ENCODE assay signal across 28 mouse cellular contexts in genomic region chr5:29672551-29672950, GRCm38 (mm10).
DNase-seq lines count a peak whose midpoint lies in the region; ATAC-seq lines count a peak whose summit lies in the region.
"Had no signal": no experiment of that assay in that cellular context is flagged by ENCODE, and none has a peak within 500 bp of the region (broad histone marks: within the 10 kb centered on the region; RNA-seq: fewer than 3 reads in every experiment).

No protein-coding gene starts in this region.

- peak; percentile 41 to 78 for DNase-seq in adrenal gland, adult (ENCODE audit: inconsistent age in 2 of 2, low spot score in 1 of 2)
- DNase-seq in adrenal gland, postnatal 25 days: no peak
- peak; percentile 39 for DNase-seq in heart, adult 11 months
- DNase-seq in heart, adult 18-20 months: no peak
- peak; percentile 38 for DNase-seq in adrenal gland, postnatal 14 days
- DNase-seq in lung, adult 18-20 months: no peak
- DNase-seq: B cell, adult 2 months; cerebellum, adult 11-12 months; cerebellum, adult 8-10 months; cerebellum, postnatal 10 days; gastrocnemius, postnatal 10 days; gastrocnemius, postnatal 36 days; heart, postnatal 10 days; heart, postnatal 36 days; kidney, adult 18-20 months had no signal

- 91% methylated on average over 4 of the region's 4 CpGs for WGBS in hindbrain, embryonic 16.5 days

- H3K36me3 ChIP-seq in hindbrain, embryonic 16.5 days (ENCODE audit: control insufficient read depth, insufficient read depth, low read length): peaks cover 47% of the 10 kb centered on the region

- no peak for ATAC-seq in hindbrain, embryonic 16.5 days
- ATAC-seq: forebrain, embryonic 13.5 days; forebrain, embryonic 16.5 days; hindbrain, postnatal 0 days; inflammation-experienced regulatory T-cells, adult 6 months; intestine, embryonic 16.5 days had no signal

- H3K27ac ChIP-seq in hindbrain, embryonic 16.5 days (ENCODE audit: low read depth, low read length): no peak overlapping the region
- H3K27ac ChIP-seq: forebrain, embryonic 10.5 days; forebrain, embryonic 13.5 days; heart, embryonic 15.5 days; hindbrain, embryonic 10.5 days; hindbrain, embryonic 13.5 days; hindbrain, postnatal 0 days had no signal

- no peaks in the 10 kb centered on the region for H3K27me3 ChIP-seq in hindbrain, embryonic 16.5 days (replicated peaks; ENCODE audit: control insufficient read depth, insufficient read depth, low read length)
- H3K27me3 ChIP-seq: CH12.LX; forebrain, embryonic 13.5 days; heart, embryonic 12.5 days; heart, embryonic 15.5 days; hindbrain, embryonic 13.5 days had no signal

- H3K9me3 ChIP-seq in hindbrain, embryonic 16.5 days (ENCODE audit: control insufficient read depth, low read length): no peaks in the 10 kb centered on the region
- H3K9me3 ChIP-seq: forebrain, embryonic 10.5 days; forebrain, embryonic 13.5 days; G1E; heart, embryonic 12.5 days; heart, embryonic 15.5 days; hindbrain, embryonic 10.5 days; hindbrain, embryonic 13.5 days had no signal

- no peak overlapping the region for H3K4me2 ChIP-seq in hindbrain, embryonic 16.5 days (ENCODE audit: low read length)
- H3K4me2 ChIP-seq: forebrain, embryonic 13.5 days; heart, embryonic 12.5 days; heart, embryonic 15.5 days; hindbrain, embryonic 13.5 days had no signal

- H3K4me1 ChIP-seq in hindbrain, embryonic 16.5 days (ENCODE audit: control insufficient read depth, insufficient read depth, low read depth, low read length): no peaks in the 10 kb centered on the region
- H3K4me1 ChIP-seq: forebrain, embryonic 10.5 days; forebrain, embryonic 13.5 days; heart, embryonic 12.5 days; heart, embryonic 15.5 days; hindbrain, embryonic 10.5 days; hindbrain, embryonic 13.5 days had no signal

- no peak overlapping the region for H3K9ac ChIP-seq in hindbrain, embryonic 16.5 days (ENCODE audit: low read depth, low read length)
- H3K9ac ChIP-seq: forebrain, embryonic 13.5 days; heart, embryonic 12.5 days; heart, embryonic 15.5 days; hindbrain, embryonic 13.5 days had no signal

- H3K4me3 ChIP-seq in hindbrain, embryonic 16.5 days (ENCODE audit: low read length): no peak overlapping the region
- H3K4me3 ChIP-seq: forebrain, embryonic 10.5 days; forebrain, embryonic 13.5 days; heart, embryonic 12.5 days; heart, embryonic 15.5 days; hindbrain, embryonic 10.5 days; hindbrain, embryonic 13.5 days had no signal

Comparison
In these comparisons a context has a peak if more than half of its experiments do, and no peak if none do; other contexts are left out.
1. DNase-seq: peak in adrenal gland, adult (2 of 2), heart, adult 11 months (single experiment) and adrenal gland, postnatal 14 days (single experiment); none in adrenal gland, postnatal 25 days (single experiment), heart, adult 18-20 months (0 of 2) and lung, adult 18-20 months (0 of 2).